Mouse (Mus musculus): ENCODE data around the gene Creb5. TPM values are rescaled to one million over a fixed set of nuclear protein-coding genes. Genes with fewer than 3 reads are reported as not detected.

Creb5 gene
- polyA plus RNA-seq, 1 experiment from 2014 or later, result 39.0 TPM

DNA sequence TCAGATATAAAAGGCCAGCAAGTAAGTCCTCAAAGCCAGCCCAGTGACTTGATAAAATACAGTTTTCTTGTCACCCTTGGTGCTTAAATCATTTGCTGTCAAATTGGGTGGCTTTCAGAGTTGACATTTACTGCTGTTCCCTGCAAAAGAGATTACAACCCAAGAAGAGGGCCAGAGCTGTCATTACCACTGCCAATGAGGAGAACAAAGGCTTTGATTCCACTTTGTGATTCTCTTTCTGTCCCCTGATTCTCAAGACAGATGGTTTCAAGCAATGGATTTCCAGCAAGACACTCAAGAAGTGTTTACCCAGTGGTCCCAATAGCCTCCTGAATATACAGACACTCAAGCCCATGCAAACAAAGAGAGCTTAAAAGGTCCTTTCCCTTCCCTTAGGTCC is 451.1 kb downstream of the Creb5 start:
- Histone ChIP-seq H3K36me3 (ENCODE audit: control insufficient read depth, insufficient read depth, low read length) (no peaks in the 10 kb centered on the region), H3K4me2 (ENCODE audit: low read depth, low read length, severe bottlenecking) (no peak overlapping the region), H3K9ac (ENCODE audit: low read length) (no peak overlapping the region), H3K4me1 (replicated peaks; ENCODE audit: control insufficient read depth, insufficient read depth, low read length) (no peaks in the 10 kb centered on the region), H3K4me3 (ENCODE audit: low read depth, low read length) (no peak overlapping the region), H3K27ac (ENCODE audit: low read depth, low read length) (no peak overlapping the region), H3K9me3 (ENCODE audit: control insufficient read depth, low read length) (no peaks in the 10 kb centered on the region), H3K27me3 (ENCODE audit: control insufficient read depth, insufficient read depth, low read length) (no peaks in the 10 kb centered on the region)
- ATAC-seq (replicated peaks; ENCODE audit: low FRiP score) (no peak), DNase-seq (ENCODE audit: low spot score) (no peak)

DNA sequence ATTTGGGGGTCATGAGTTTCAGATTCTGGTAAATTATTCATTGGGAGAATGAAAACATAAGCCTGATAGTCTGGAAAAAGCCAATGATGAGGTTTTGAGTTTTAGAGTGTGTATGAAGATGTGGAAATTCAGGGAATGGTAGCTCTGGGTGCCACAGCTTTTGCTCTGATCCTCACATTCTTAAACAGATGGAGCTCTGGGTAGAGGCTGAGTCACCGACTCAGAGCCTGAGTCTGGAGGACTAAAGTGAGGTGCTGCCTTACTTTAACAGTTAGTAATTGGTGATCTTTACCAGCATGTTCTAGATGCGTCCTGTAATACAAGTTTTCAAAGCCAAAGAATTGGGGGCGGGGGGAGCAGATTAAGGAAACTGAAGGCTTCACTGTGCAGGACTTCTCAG is 454.2 kb downstream of the Creb5 start:
- Histone ChIP-seq H3K9ac (ENCODE audit: low read length) (no peak overlapping the region), H3K4me3 (ENCODE audit: low read depth, low read length) (no peak overlapping the region), H3K4me2 (ENCODE audit: low read depth, low read length, severe bottlenecking) (no peak overlapping the region), H3K4me1 (replicated peaks; ENCODE audit: control insufficient read depth, insufficient read depth, low read length) (no peaks in the 10 kb centered on the region), H3K9me3 (ENCODE audit: control insufficient read depth, low read length) (no peaks in the 10 kb centered on the region), H3K27ac (ENCODE audit: low read depth, low read length) (no peak overlapping the region), H3K36me3 (ENCODE audit: control insufficient read depth, insufficient read depth, low read length) (no peaks in the 10 kb centered on the region), H3K27me3 (ENCODE audit: control insufficient read depth, insufficient read depth, low read length) (no peaks in the 10 kb centered on the region)
- ATAC-seq (replicated peaks; ENCODE audit: low FRiP score) (no peak), DNase-seq (ENCODE audit: low spot score) (no peak)
- WGBS, result 85% methylated on average over 3 of the region's 3 CpGs

Other genes starting within 250 kb of the Creb5 start
- gene Jazf1, start 218.6 kb upstream of the Creb5 start, polyA plus RNA-seq (2014; fragmentation: Nextera tagmentation; extraction: Ambion mirVana), result 6.2 and 6.4 TPM in 2 replicates

All from forebrain, embryonic 11.5 days (tissue).